Mouse (Mus musculus) bone marrow macrophage, adult 2 months (primary cell): Measurements from ENCODE around the gene Atp6v0a1. TPM values are rescaled to one million over a fixed set of nuclear protein-coding genes. Genes with fewer than 3 reads are reported as not detected.

ENCODE experiments used
- H3K27ac ChIP-seq: 2 replicates; pipeline ENCODE4 v1.5.1; 2012; ENCODE audit warnings: low read depth, low read length; ENCODE audit not compliant: insufficient read depth
- H3K4me1 ChIP-seq: 2 replicates; pipeline ENCODE4 v1.6.1; 2012; ENCODE audit warnings: low read length; ENCODE audit not compliant: control insufficient read depth, insufficient read depth
- H3K4me3 ChIP-seq: 2 replicates; pipeline ENCODE4 v1.5.1; 2012; ENCODE audit warnings: mild to moderate bottlenecking, low read length, moderate library complexity; ENCODE audit not compliant: insufficient read depth
- CTCF ChIP-seq: IDR thresholded peaks from 2 replicates; pipeline ENCODE4 v1.5.1; 2012; ENCODE audit warnings: low read depth, mild to moderate bottlenecking, low read length, moderate library complexity
- POLR2A ChIP-seq: IDR thresholded peaks from 2 replicates; pipeline ENCODE4 v1.6.1; 2012; ENCODE audit warnings: mild to moderate bottlenecking, low read depth, low read length, borderline replicate concordance
- polyA plus RNA-seq: library from polyadenylated mRNA; stranded (reverse); fragments of >200 nt; gene quantifications from 2 replicates; pipeline ENCODE4 v1.2.4, GENCODE M21; 2012; ENCODE audit not compliant: missing spikeins, insufficient read depth, insufficient read length

Atp6v0a1 gene
- polyA plus RNA-seq, 1 experiment, result 186 TPM

GRCm38 (mm10) chr11:101087682-101088055 lies 78.4 kb downstream of the Atp6v0a1 start:
- Histone ChIP-seq H3K4me3 (peak overlapping the region; percentile 80), H3K4me1 (peaks cover 26% of the 10 kb centered on the region), H3K27ac (no peak overlapping the region)
- TF ChIP-seq CTCF (no peak), POLR2A (no peak)

GRCm38 (mm10) chr11:101089931-101090330 lies 80.7 kb downstream of the Atp6v0a1 start:
- TF ChIP-seq CTCF, result no peak
- TF ChIP-seq POLR2A, result no peak
- Histone ChIP-seq H3K4me3 (no peak overlapping the region), H3K27ac (no peak overlapping the region), H3K4me1 (peaks cover 24% of the 10 kb centered on the region)

- H3K4me1 ChIP-seq, result peaks cover 6% of the 10 kb centered on the region; the same call in 1 of the 2 replicates
- H3K4me3 ChIP-seq, result peak overlapping the region; percentile 96
- no peak overlapping the region for H3K27ac ChIP-seq
Observed at GRCm38 (mm10) chr11:101094930-101095313, 85.7 kb downstream of the Atp6v0a1 start.

GRCm38 (mm10) chr11:101095314-101096024 lies 86.2 kb downstream of the Atp6v0a1 start, which contains the start of gene Psmc3ip:
TSS of gene Psmc3ip (minus strand) at chr11:101095436.
- Histone ChIP-seq H3K4me3 (peak within 1 kb of the TSS; percentile 96), H3K4me1 (peaks cover 6% of the 10 kb centered on the region; the same call in 1 of the 2 replicates), H3K27ac (peak within 1 kb of the TSS; percentile 93)
- TF ChIP-seq CTCF (peak; percentile 94), POLR2A (no peak)

More at GRCm38 (mm10) chr11:101094930-101095313, 85.7 kb downstream of the Atp6v0a1 start:
- no peak for TF ChIP-seq CTCF
- TF ChIP-seq POLR2A, result no peak

- Histone ChIP-seq H3K4me3 (no peak overlapping the region), H3K4me1 (peaks cover 6% of the 10 kb centered on the region; the same call in 1 of the 2 replicates), H3K27ac (no peak overlapping the region)
- TF ChIP-seq CTCF, result no peak
- no peak for TF ChIP-seq POLR2A
Observed at GRCm38 (mm10) chr11:101098231-101098630, 89.0 kb downstream of the Atp6v0a1 start.

GRCm38 (mm10) chr11:101103011-101103410 lies 93.8 kb downstream of the Atp6v0a1 start:
- no peak overlapping the region for H3K4me3 ChIP-seq
- H3K27ac ChIP-seq, result no peak overlapping the region
- no peaks in the 10 kb centered on the region for H3K4me1 ChIP-seq
- no peak for TF ChIP-seq POLR2A
- no peak for TF ChIP-seq CTCF

- no peak for TF ChIP-seq CTCF
- no peak for TF ChIP-seq POLR2A
- Histone ChIP-seq H3K4me1 (peaks cover 17% of the 10 kb centered on the region), H3K27ac (no peak overlapping the region), H3K4me3 (no peak overlapping the region)
Observed at GRCm38 (mm10) chr11:101109351-101109750, 100.1 kb downstream of the Atp6v0a1 start.

GRCm38 (mm10) chr11:101110708-101111107 lies 101.5 kb downstream of the Atp6v0a1 start:
- no peak overlapping the region for H3K27ac ChIP-seq
- TF ChIP-seq CTCF, result no peak
- TF ChIP-seq POLR2A, result no peak

GRCm38 (mm10) chr11:101111178-101111577 lies 101.9 kb downstream of the Atp6v0a1 start:
- Histone ChIP-seq H3K4me1 (peaks cover 29% of the 10 kb centered on the region), H3K27ac (no peak overlapping the region), H3K4me3 (no peak overlapping the region)
- TF ChIP-seq POLR2A, result no peak
- no peak for TF ChIP-seq CTCF

More at GRCm38 (mm10) chr11:101110708-101111107, 101.5 kb downstream of the Atp6v0a1 start:
- Histone ChIP-seq H3K4me3 (no peak overlapping the region), H3K4me1 (peaks cover 25% of the 10 kb centered on the region)

GRCm38 (mm10) chr11:101112186-101112585 lies 102.9 kb downstream of the Atp6v0a1 start:
- Histone ChIP-seq H3K27ac (no peak overlapping the region), H3K4me3 (no peak overlapping the region), H3K4me1 (peaks cover 38% of the 10 kb centered on the region)
- no peak for TF ChIP-seq POLR2A
- TF ChIP-seq CTCF, result no peak

Other genes starting within 250 kb of the Atp6v0a1 start
- gene Kcnh4, start 249.5 kb upstream of the Atp6v0a1 start, polyA plus RNA-seq, result not detected in 2 replicates
- gene Hcrt, start 246.5 kb upstream of the Atp6v0a1 start, polyA plus RNA-seq, result not detected in 2 replicates
- 12.0 and 15.6 TPM in 2 replicates for gene Ghdc, start 238.5 kb upstream of the Atp6v0a1 start, polyA plus RNA-seq
- 30.8 and 30.9 TPM in 2 replicates for gene Stat5b, start 158.7 kb upstream of the Atp6v0a1 start, polyA plus RNA-seq
- gene Stat5a, start 150.1 kb upstream of the Atp6v0a1 start, polyA plus RNA-seq, result 16.3 and 20.7 TPM in 2 replicates
- 73.3 and 76.6 TPM in 2 replicates for gene Stat3, start 69.9 kb upstream of the Atp6v0a1 start, polyA plus RNA-seq
- gene Cavin1, start 38.6 kb upstream of the Atp6v0a1 start, polyA plus RNA-seq, result 3.8 and 4.1 TPM in 2 replicates
- gene Naglu, start 60.6 kb downstream of the Atp6v0a1 start, polyA plus RNA-seq, result 59.5 and 64.3 TPM in 2 replicates
- 0.60 TPM in 1 of 2 replicates, not detected in the other for gene Hsd17b1, start 69.0 kb downstream of the Atp6v0a1 start, polyA plus RNA-seq
- gene Coasy, start 73.1 kb downstream of the Atp6v0a1 start, polyA plus RNA-seq, result 16.5 and 19.6 TPM in 2 replicates
- gene Mlx, start 77.8 kb downstream of the Atp6v0a1 start, polyA plus RNA-seq, result 53.8 and 67.3 TPM in 2 replicates
- 4.1 and 4.8 TPM in 2 replicates for gene Psmc3ip, start 86.0 kb downstream of the Atp6v0a1 start, polyA plus RNA-seq
- gene Retreg3, start 110.4 kb downstream of the Atp6v0a1 start, polyA plus RNA-seq, result 52.2 and 62.4 TPM in 2 replicates
- gene Tubg1, start 110.5 kb downstream of the Atp6v0a1 start, polyA plus RNA-seq, result 13.3 and 18.6 TPM in 2 replicates
- gene Tubg2, start 146.5 kb downstream of the Atp6v0a1 start, polyA plus RNA-seq, result not detected in 2 replicates
- gene Cntnap1, start 161.1 kb downstream of the Atp6v0a1 start, polyA plus RNA-seq, result 2.5 and 3.2 TPM in 2 replicates
- 4.3 and 6.4 TPM in 2 replicates for gene Plekhh3, start 161.9 kb downstream of the Atp6v0a1 start, polyA plus RNA-seq
- gene Ccr10, start 166.0 kb downstream of the Atp6v0a1 start, polyA plus RNA-seq, result not detected in 2 replicates
- 48.6 and 52.5 TPM in 2 replicates for gene Ezh1, start 217.0 kb downstream of the Atp6v0a1 start, polyA plus RNA-seq
- not detected in 2 replicates for gene Ramp2, start 236.6 kb downstream of the Atp6v0a1 start, polyA plus RNA-seq
- gene Vps25, start 244.3 kb downstream of the Atp6v0a1 start, polyA plus RNA-seq, result 111 and 114 TPM in 2 replicates